Mouse (Mus musculus) hindbrain, embryonic 14.5 days (tissue): ENCODE results near the gene Spaar. TPM values are rescaled to one million over a fixed set of nuclear protein-coding genes. Genes with fewer than 3 reads are reported as not detected.

Experiments used
- polyA plus RNA-seq: library from polyadenylated mRNA; unstranded; fragments of >200 nt; fragmentation: Nextera tagmentation; extraction: Ambion mirVana; gene quantifications from 2 replicates; pipeline ENCODE4 v1.2.1, GENCODE M21; 2014

Gene Spaar
- polyA plus RNA-seq, 1 experiment from 2014 or later, result 0.04 TPM

Other genes starting within 250 kb of the Spaar start
- gene Sit1, start 246.3 kb upstream of the Spaar start, polyA plus RNA-seq, result not detected in 2 replicates
- 80.3 and 92.0 TPM in 2 replicates for gene Ccdc107, start 237.1 kb upstream of the Spaar start, polyA plus RNA-seq
- 4.7 and 6.1 TPM in 2 replicates for gene Arhgef39, start 230.3 kb upstream of the Spaar start, polyA plus RNA-seq
- gene Car9, start 223.1 kb upstream of the Spaar start, polyA plus RNA-seq, result 0.16 and 0.26 TPM in 2 replicates
- 9.1 and 10.8 TPM in 2 replicates for gene Tpm2, start 206.3 kb upstream of the Spaar start, polyA plus RNA-seq
- gene Creb3, start 167.7 kb upstream of the Spaar start, polyA plus RNA-seq, result 80.0 and 82.3 TPM in 2 replicates
- 57.5 and 62.8 TPM in 2 replicates for gene Tln1, start 167.3 kb upstream of the Spaar start, polyA plus RNA-seq
- gene Rgp1, start 151.3 kb upstream of the Spaar start, polyA plus RNA-seq, result 21.7 and 25.2 TPM in 2 replicates
- 44.5 and 49.7 TPM in 2 replicates for gene Gba2, start 151.2 kb upstream of the Spaar start, polyA plus RNA-seq
- 1.0 and 1.9 TPM in 2 replicates for gene Msmp, start 145.5 kb upstream of the Spaar start, polyA plus RNA-seq
- gene Npr2, start 98.1 kb upstream of the Spaar start, polyA plus RNA-seq, result 13.3 and 14.2 TPM in 2 replicates
- gene Spag8, start 76.4 kb upstream of the Spaar start, polyA plus RNA-seq, result 5.5 and 9.3 TPM in 2 replicates
- 70.1 and 77.0 TPM in 2 replicates for gene Hint2, start 73.6 kb upstream of the Spaar start, polyA plus RNA-seq
- gene Tmem8b, start 61.1 kb upstream of the Spaar start, polyA plus RNA-seq, result 8.7 and 10.5 TPM in 2 replicates
- 1.9 and 2.2 TPM in 2 replicates for gene Fam221b, start 60.9 kb upstream of the Spaar start, polyA plus RNA-seq
- gene Olfr70, start 29.2 kb upstream of the Spaar start, polyA plus RNA-seq, result not detected in 2 replicates
- not detected in 2 replicates for gene Olfr71, start 19.8 kb upstream of the Spaar start, polyA plus RNA-seq
- gene Hrct1, start 2.8 kb upstream of the Spaar start, polyA plus RNA-seq, result 0.18 and 0.58 TPM in 2 replicates
- gene Olfr159, start 41.0 kb downstream of the Spaar start, polyA plus RNA-seq, result not detected in 2 replicates
- not detected in 2 replicates for gene Olfr156, start 93.9 kb downstream of the Spaar start, polyA plus RNA-seq
- 0.03 TPM in 1 of 2 replicates, not detected in the other for gene Olfr157, start 110.2 kb downstream of the Spaar start, polyA plus RNA-seq
- not detected in 2 replicates for gene Olfr155, start 121.5 kb downstream of the Spaar start, polyA plus RNA-seq
- 6.2 and 7.3 TPM in 2 replicates for gene Reck, start 145.5 kb downstream of the Spaar start, polyA plus RNA-seq
- gene Glipr2, start 227.4 kb downstream of the Spaar start, polyA plus RNA-seq, result 41.4 and 43.3 TPM in 2 replicates